Mouse (Mus musculus): Measurements from ENCODE around the gene Slc39a3. TPM values are rescaled to one million over a fixed set of nuclear protein-coding genes. Genes with fewer than 3 reads are reported as not detected.

Slc39a3 gene
- polyA plus RNA-seq, 1 experiment: 37.5 TPM

- DNase-seq: no peak
- H3K4me3 ChIP-seq (ENCODE audit: insufficient read depth, low read depth, low read length): no peak within 1 kb of the TSS
These were observed 11.5 kb downstream of the Slc39a3 start, which contains the start of gene Diras1 for GRCm38 (mm10) chr10:81025639-81026275. Diras1 (minus strand) TSS chr10:81025662.

GRCm38 (mm10) chr10:81025047-81025621, 12.1 kb downstream of the Slc39a3 start:
- TF ChIP-seq POLR2A (IDR thresholded peaks at IDR 0.05; ENCODE audit: low read depth, low read length): no peak
- no peak for TF ChIP-seq CTCF (conservative IDR thresholded peaks at IDR 0.05; ENCODE audit: insufficient read depth, insufficient read length, low read depth, low read length)

More at GRCm38 (mm10) chr10:81025639-81026275, 11.5 kb downstream of the Slc39a3 start, which contains the start of gene Diras1:
- Histone ChIP-seq H3K27ac (ENCODE audit: insufficient read depth, low read depth, low read length) (no peak within 1 kb of the TSS), H3K36me3 (ENCODE audit: control insufficient read depth, insufficient read depth, low read length) (no peaks in the 10 kb centered on the region), H3K4me1 (ENCODE audit: control insufficient read depth, insufficient read depth, low read length) (no peaks in the 10 kb centered on the region), H3K27me3 (replicated peaks; ENCODE audit: control insufficient read depth, insufficient read depth, low read length) (no peaks in the 10 kb centered on the region; the same call in 1 of the 2 replicates)
- 49% methylated on average over 12 of the region's 12 CpGs for WGBS
- TF ChIP-seq CTCF (conservative IDR thresholded peaks at IDR 0.05; ENCODE audit: insufficient read depth, insufficient read length, low read depth, low read length) (no peak), POLR2A (IDR thresholded peaks at IDR 0.05; ENCODE audit: low read depth, low read length) (no peak)

GRCm38 (mm10) chr10:81024346-81024937, 12.8 kb downstream of the Slc39a3 start:
- no peak for TF ChIP-seq POLR2A (IDR thresholded peaks at IDR 0.05; ENCODE audit: low read depth, low read length)
- no peak for TF ChIP-seq CTCF (conservative IDR thresholded peaks at IDR 0.05; ENCODE audit: insufficient read depth, insufficient read length, low read depth, low read length)
- H3K4me3 ChIP-seq (ENCODE audit: insufficient read depth, low read depth, low read length): no peak overlapping the region

More at GRCm38 (mm10) chr10:81025047-81025621, 12.1 kb downstream of the Slc39a3 start:
- H3K4me1 ChIP-seq (ENCODE audit: control insufficient read depth, insufficient read depth, low read length): no peaks in the 10 kb centered on the region
- WGBS: 2% methylated on average over 37 of the region's 43 CpGs
- H3K4me3 ChIP-seq (ENCODE audit: insufficient read depth, low read depth, low read length): no peak overlapping the region
- no peaks in the 10 kb centered on the region for H3K36me3 ChIP-seq (ENCODE audit: control insufficient read depth, insufficient read depth, low read length)
- H3K27ac ChIP-seq (ENCODE audit: insufficient read depth, low read depth, low read length): no peak overlapping the region
- no peak for DNase-seq
- no peaks in the 10 kb centered on the region; the same call in 1 of the 2 replicates for H3K27me3 ChIP-seq (replicated peaks; ENCODE audit: control insufficient read depth, insufficient read depth, low read length)

GRCm38 (mm10) chr10:81022744-81023143, 14.5 kb downstream of the Slc39a3 start:
- Histone ChIP-seq H3K4me3 (ENCODE audit: insufficient read depth, low read depth, low read length) (no peak overlapping the region), H3K4me1 (ENCODE audit: control insufficient read depth, insufficient read depth, low read length) (no peaks in the 10 kb centered on the region), H3K36me3 (ENCODE audit: control insufficient read depth, insufficient read depth, low read length) (no peaks in the 10 kb centered on the region), H3K27me3 (replicated peaks; ENCODE audit: control insufficient read depth, insufficient read depth, low read length) (no peaks in the 10 kb centered on the region; the same call in 1 of the 2 replicates), H3K27ac (ENCODE audit: insufficient read depth, low read depth, low read length) (no peak overlapping the region)
- 69% methylated on average over 8 of the region's 8 CpGs for WGBS
- DNase-seq: no peak
- TF ChIP-seq CTCF (conservative IDR thresholded peaks at IDR 0.05; ENCODE audit: insufficient read depth, insufficient read length, low read depth, low read length): 0 out of 2 replicates have a peak, but pooled peaks have one; percentile 25
- TF ChIP-seq POLR2A (IDR thresholded peaks at IDR 0.05; ENCODE audit: low read depth, low read length): no peak

More at GRCm38 (mm10) chr10:81024346-81024937, 12.8 kb downstream of the Slc39a3 start:
- Histone ChIP-seq H3K27me3 (replicated peaks; ENCODE audit: control insufficient read depth, insufficient read depth, low read length) (no peaks in the 10 kb centered on the region; the same call in 1 of the 2 replicates), H3K27ac (ENCODE audit: insufficient read depth, low read depth, low read length) (no peak overlapping the region), H3K36me3 (ENCODE audit: control insufficient read depth, insufficient read depth, low read length) (no peaks in the 10 kb centered on the region), H3K4me1 (ENCODE audit: control insufficient read depth, insufficient read depth, low read length) (no peaks in the 10 kb centered on the region)
- no peak for DNase-seq
- 73% methylated on average over 5 of the region's 5 CpGs for WGBS

- no peak overlapping the region for H3K27ac ChIP-seq (ENCODE audit: insufficient read depth, low read depth, low read length)
- H3K27me3 ChIP-seq (replicated peaks; ENCODE audit: control insufficient read depth, insufficient read depth, low read length): no peaks in the 10 kb centered on the region; the same call in 1 of the 2 replicates
- H3K36me3 ChIP-seq (ENCODE audit: control insufficient read depth, insufficient read depth, low read length): no peaks in the 10 kb centered on the region
- no peak overlapping the region for H3K4me3 ChIP-seq (ENCODE audit: insufficient read depth, low read depth, low read length)
- WGBS: 14% methylated on average over 26 of the region's 26 CpGs
- no peaks in the 10 kb centered on the region for H3K4me1 ChIP-seq (ENCODE audit: control insufficient read depth, insufficient read depth, low read length)
- TF ChIP-seq CTCF (conservative IDR thresholded peaks at IDR 0.05; ENCODE audit: insufficient read depth, insufficient read length, low read depth, low read length): no peak
- no peak for TF ChIP-seq POLR2A (IDR thresholded peaks at IDR 0.05; ENCODE audit: low read depth, low read length)
- DNase-seq: no peak
These were observed 15.6 kb downstream of the Slc39a3 start for GRCm38 (mm10) chr10:81021547-81022110.

- Histone ChIP-seq H3K27me3 (replicated peaks; ENCODE audit: control insufficient read depth, insufficient read depth, low read length) (no peaks in the 10 kb centered on the region; the same call in 1 of the 2 replicates), H3K36me3 (ENCODE audit: control insufficient read depth, insufficient read depth, low read length) (no peaks in the 10 kb centered on the region), H3K4me1 (ENCODE audit: control insufficient read depth, insufficient read depth, low read length) (no peaks in the 10 kb centered on the region), H3K4me3 (ENCODE audit: insufficient read depth, low read depth, low read length) (no peak overlapping the region), H3K27ac (ENCODE audit: insufficient read depth, low read depth, low read length) (no peak overlapping the region)
- no peak for TF ChIP-seq POLR2A (IDR thresholded peaks at IDR 0.05; ENCODE audit: low read depth, low read length)
- no peak for TF ChIP-seq CTCF (conservative IDR thresholded peaks at IDR 0.05; ENCODE audit: insufficient read depth, insufficient read length, low read depth, low read length)
- 57% methylated on average over 2 of the region's 2 CpGs for WGBS
- DNase-seq: no peak
These were observed 17.0 kb downstream of the Slc39a3 start for GRCm38 (mm10) chr10:81020207-81020606.
